10 mouse cellular contexts compared by ENCODE assay signal in the genomic region with DNA sequence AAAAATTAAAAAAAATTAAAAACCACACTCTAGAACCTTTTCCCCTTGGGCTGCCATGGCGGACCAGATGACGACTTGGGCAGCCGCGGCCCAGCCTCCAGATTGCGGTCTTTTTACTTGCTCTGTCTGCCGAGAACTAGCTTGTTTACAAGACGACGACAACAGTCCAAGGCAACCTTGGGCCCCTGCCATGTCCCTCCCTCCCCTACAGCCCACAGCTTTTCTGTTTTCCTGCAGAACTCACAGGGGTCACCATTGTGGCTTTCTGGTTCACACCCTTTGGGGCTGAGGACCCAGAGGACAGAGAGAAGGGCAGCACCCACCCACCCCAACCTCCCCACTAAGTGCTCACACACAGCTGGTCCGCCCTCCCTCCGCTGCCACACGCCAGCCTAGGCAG. TPM values are rescaled to one million over a fixed set of nuclear protein-coding genes. Genes with fewer than 3 reads are reported as not detected.
DNase-seq lines count a peak whose midpoint lies in the region; ATAC-seq lines count a peak whose summit lies in the region.
"Had no signal": no experiment of that assay in that cellular context is flagged by ENCODE, and none has a peak within 500 bp of the region (broad histone marks: within the 10 kb centered on the region; RNA-seq: fewer than 3 reads in every experiment).

No protein-coding gene starts in this region.

- H3K27ac ChIP-seq in hindbrain, embryonic 14.5 days: no peak overlapping the region
- H3K27ac ChIP-seq in hindbrain, embryonic 10.5 days: no peak overlapping the region
- 0 out of 2 replicates have a peak overlapping the region, but pooled peaks have one; percentile 19 for H3K27ac ChIP-seq in limb, embryonic 10.5 days
- H3K27ac ChIP-seq: liver, embryonic 15.5 days had no signal

- peaks cover 71% of the 10 kb centered on the region for H3K36me3 ChIP-seq in hindbrain, embryonic 14.5 days (replicated peaks; ENCODE audit: control insufficient read depth, insufficient read depth)
- peaks cover 73% of the 10 kb centered on the region for H3K36me3 ChIP-seq in hindbrain, embryonic 10.5 days
- H3K36me3 ChIP-seq in limb, embryonic 10.5 days: peaks cover 70% of the 10 kb centered on the region

- intact Hi-C loops in gastrocnemius, postnatal 36 days (cut with DNase I): loop anchor here (5.0 kb wide), 1 partner anchor 41 kb away; no protein-coding TSS in a partner anchor

- H3K4me3 ChIP-seq in hindbrain, embryonic 14.5 days (replicated peaks; ENCODE audit: low read length): no peak overlapping the region
- H3K4me3 ChIP-seq in hindbrain, embryonic 10.5 days: no peak overlapping the region
- H3K4me3 ChIP-seq in limb, embryonic 10.5 days: no peak overlapping the region
- H3K4me3 ChIP-seq: liver, embryonic 15.5 days had no signal

- 82% methylated on average over 11 of the region's 11 CpGs for WGBS in hindbrain, embryonic 14.5 days
- 91% methylated on average over 11 of the region's 11 CpGs for WGBS in hindbrain, embryonic 10.5 days
- WGBS in limb, embryonic 10.5 days: 92% methylated on average over 11 of the region's 11 CpGs

- no peaks in the 10 kb centered on the region for H3K27me3 ChIP-seq in hindbrain, embryonic 14.5 days (ENCODE audit: control insufficient read depth, insufficient read depth, low read length)
- H3K27me3 ChIP-seq in hindbrain, embryonic 10.5 days (ENCODE audit: insufficient read depth, poor library complexity, severe bottlenecking): no peaks in the 10 kb centered on the region
- no peaks in the 10 kb centered on the region for H3K27me3 ChIP-seq in limb, embryonic 10.5 days (ENCODE audit: low read depth, poor library complexity, severe bottlenecking)
- H3K27me3 ChIP-seq: liver, embryonic 15.5 days had no signal

- no peaks in the 10 kb centered on the region for H3K4me1 ChIP-seq in hindbrain, embryonic 14.5 days (replicated peaks; ENCODE audit: control insufficient read depth, insufficient read depth, low read length)
- no peaks in the 10 kb centered on the region for H3K4me1 ChIP-seq in hindbrain, embryonic 10.5 days (replicated peaks)
- peaks cover 15% of the 10 kb centered on the region for H3K4me1 ChIP-seq in limb, embryonic 10.5 days

- DNase-seq in hindbrain, embryonic 14.5 days (ENCODE audit: low spot score): no peak
- no peak for DNase-seq in hindbrain, embryonic 10.5 days (ENCODE audit: low spot score)
- peak; percentile 52 for DNase-seq in Muller cell, postnatal 12 days (ENCODE audit: inconsistent ontology term)
- peak; percentile 52 to 56 for DNase-seq in gastrocnemius, postnatal 36 days
- no peak for DNase-seq in limb, embryonic 10.5 days (ENCODE audit: low spot score)
- no peak for DNase-seq in adipocyte (ENCODE audit: low spot score)
- DNase-seq in retina, postnatal 1 day: no peak
- DNase-seq in right cerebral cortex, adult 2 months (ENCODE audit: low spot score in 2 of 2): no peak

- no peak overlapping the region for H3K9ac ChIP-seq in hindbrain, embryonic 14.5 days
- H3K9ac ChIP-seq: liver, embryonic 15.5 days had no signal

- no peak overlapping the region for H3K4me2 ChIP-seq in hindbrain, embryonic 14.5 days (replicated peaks)
- H3K4me2 ChIP-seq: liver, embryonic 15.5 days had no signal

- H3K9me3 ChIP-seq in hindbrain, embryonic 14.5 days (ENCODE audit: control insufficient read depth, low read length): no peaks in the 10 kb centered on the region
- peaks cover 7% of the 10 kb centered on the region for H3K9me3 ChIP-seq in hindbrain, embryonic 10.5 days
- H3K9me3 ChIP-seq in limb, embryonic 10.5 days (replicated peaks): peaks cover 3% of the 10 kb centered on the region; the same call in 1 of the 2 replicates
- H3K9me3 ChIP-seq: G1E; liver, embryonic 15.5 days had no signal

- 0 out of 2 replicates have a peak, but pooled peaks have one; percentile 12 for ATAC-seq in hindbrain, embryonic 14.5 days (ENCODE audit: low FRiP score)

RNA-seq across cellular contexts. Expression of a gene that starts 12.1 kb away (rescaled TPM):
- polyA plus RNA-seq in hindbrain, embryonic 14.5 days (2014; fragmentation: Nextera tagmentation; extraction: Ambion mirVana): 41.4 and 47.1 TPM in 2 replicates
- polyA plus RNA-seq in hindbrain, embryonic 10.5 days (2016; fragmentation: Nextera tagmentation; extraction: Ambion mirVana): 86.1 and 126 TPM in 2 replicates
- 10 to 100 TPM; 44.2 to 82.8 TPM for total RNA-seq in gastrocnemius, postnatal 36 days (2021)
- polyA plus RNA-seq in limb, embryonic 10.5 days (2016; fragmentation: Nextera tagmentation; extraction: Ambion mirVana): 30.1 and 62.7 TPM in 2 replicates

Comparison
In these comparisons a context has a peak if more than half of its experiments do, and no peak if none do; other contexts are left out.
1. DNase-seq: peak in Muller cell, postnatal 12 days (single experiment) and gastrocnemius, postnatal 36 days (2 of 2); none in hindbrain, embryonic 14.5 days (single experiment), hindbrain, embryonic 10.5 days (single experiment), limb, embryonic 10.5 days (single experiment), adipocyte (single experiment), retina, postnatal 1 day (single experiment) and right cerebral cortex, adult 2 months (0 of 2).